Mouse (Mus musculus): ENCODE measurements at regions not wholly inside any gene's neighbourhood (a gene's known extent, or its start where the extent isn't known, plus 50 kb on each side); places are given as distances from the start of the nearest gene placed in this dataset.
"Not testable (repeated sequence)": the region's sequence is repeated elsewhere in the genome, so short reads cannot be mapped to it uniquely, and the experiment has no call there.

DNA sequence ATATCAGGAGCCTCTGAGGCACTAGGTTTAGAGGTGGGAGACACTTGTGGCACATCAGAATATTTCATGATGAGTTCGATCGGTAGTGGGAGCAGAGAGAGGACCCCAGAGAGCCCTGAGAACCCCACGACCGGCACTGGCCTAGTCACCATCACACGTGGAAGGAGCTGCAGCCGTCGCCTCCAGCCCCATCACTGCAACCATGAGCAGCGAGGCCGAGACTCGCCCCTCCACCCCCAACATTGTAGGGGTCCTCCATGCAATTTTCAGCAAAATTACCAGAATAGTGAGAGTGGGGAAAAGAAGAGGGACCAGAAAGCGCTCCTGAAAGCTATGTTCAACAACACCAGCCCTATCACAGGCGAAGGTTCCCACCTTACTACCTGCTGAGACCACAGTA, 297.0 kb downstream of the Edem1 start:
- no peak for DNase-seq (ENCODE audit: low read depth, low spot score)

DNA sequence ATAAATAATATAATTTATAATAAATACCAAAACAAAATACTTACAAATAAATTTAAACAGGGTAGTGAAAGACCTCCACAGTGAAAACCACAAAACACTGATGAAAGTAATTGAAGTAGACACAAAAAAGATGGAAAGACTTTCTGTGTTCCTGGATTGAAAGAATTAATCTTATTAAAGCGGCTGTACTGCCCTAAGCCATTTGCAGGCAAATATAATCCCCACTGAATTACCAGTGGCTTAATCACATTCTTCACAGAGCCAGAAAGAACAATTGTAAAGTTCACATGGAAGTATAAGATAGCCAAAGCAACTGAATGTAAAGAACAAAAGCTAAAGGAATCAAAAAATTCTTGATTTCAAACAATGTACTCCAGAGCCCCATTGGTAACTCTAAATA, 298.8 kb downstream of the Edem1 start:
- no peak for DNase-seq (ENCODE audit: low read depth, low spot score)

DNA sequence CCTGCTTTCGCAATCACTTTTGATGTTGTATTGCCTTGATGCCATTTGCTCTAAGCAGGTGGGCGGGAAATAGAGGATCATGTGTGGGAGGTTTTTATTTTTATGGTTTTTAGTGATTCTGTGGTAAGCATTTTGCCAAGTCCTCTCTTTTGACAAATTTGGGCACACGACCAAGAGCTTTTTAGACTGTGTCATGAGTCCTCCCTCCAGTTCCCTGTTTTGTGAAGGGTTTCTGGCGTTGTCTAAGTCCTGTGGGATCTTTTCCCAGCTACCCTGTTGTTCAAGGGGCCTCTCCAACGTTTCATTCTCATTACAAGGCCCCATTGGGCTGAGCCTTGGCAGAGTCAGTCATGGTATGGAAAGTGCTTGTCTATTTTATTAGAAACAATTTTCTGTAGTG, 317.7 kb downstream of the Edem1 start:
- peak; percentile 10 for DNase-seq (ENCODE audit: low read depth, low spot score)

DNA sequence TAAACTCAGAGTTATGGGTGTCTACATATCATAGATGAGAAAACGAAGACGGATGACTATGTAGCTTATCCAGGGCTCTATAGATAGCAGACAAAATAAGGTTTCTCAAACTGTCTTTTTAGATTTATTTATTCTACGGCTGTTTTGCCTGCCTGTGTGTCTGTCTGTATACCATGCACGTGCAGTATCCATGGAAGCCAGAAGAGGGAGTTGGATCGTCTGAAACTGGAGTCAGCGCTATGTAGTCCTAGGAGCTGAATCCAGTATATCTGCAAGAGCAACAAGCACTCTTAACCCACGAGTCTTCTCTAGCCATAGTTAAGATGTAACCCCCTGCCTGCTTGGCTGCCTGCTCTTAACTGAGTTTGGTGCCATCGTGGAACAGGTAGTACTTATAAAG, 320.6 kb downstream of the Edem1 start:
- DNase-seq (ENCODE audit: low read depth, low spot score), result no peak

DNA sequence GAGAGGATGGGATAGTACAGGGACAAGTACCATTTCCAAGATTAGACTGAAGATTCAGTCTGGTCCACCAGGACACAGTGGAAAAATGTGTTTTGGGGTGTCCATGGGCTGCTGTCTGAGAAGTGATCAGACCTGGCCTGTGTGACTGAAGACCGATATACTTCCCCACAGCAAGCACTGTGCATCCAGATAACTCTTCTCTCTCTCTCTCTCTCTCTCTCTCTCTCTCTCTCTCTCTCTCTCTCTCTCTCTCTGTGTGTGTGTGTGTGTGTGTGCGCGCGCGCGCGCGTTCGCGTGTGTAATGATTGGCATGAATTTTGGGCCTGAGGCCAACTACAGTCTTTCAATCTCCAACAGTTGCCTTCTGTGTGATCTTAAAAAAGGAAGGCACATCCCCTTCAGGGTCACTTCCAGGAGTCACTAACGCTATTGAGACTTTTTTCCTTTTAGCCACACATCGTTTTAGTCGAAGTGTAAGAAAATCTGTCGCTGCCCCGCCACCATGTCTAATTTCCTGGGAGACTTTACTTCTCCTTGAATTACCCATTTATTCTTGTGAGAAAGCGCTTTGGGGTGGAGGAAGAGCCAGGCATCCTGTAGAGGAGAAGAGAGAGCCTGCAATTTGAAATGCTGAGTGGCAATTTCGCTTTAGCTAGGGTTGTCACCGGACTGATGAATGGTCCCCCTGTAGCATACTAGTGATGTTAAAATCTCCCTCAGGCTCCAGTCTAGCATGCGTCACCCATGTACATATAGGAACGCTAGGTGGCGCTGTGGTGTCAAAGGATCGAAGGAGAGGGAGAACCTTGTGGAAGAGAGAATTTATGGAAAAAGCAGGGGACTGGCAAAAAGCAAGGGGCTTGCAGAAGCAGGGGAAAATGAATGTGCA, 321.8 kb downstream of the Edem1 start:
- peak; percentile 96 for DNase-seq (ENCODE audit: low read depth, low spot score)

DNA sequence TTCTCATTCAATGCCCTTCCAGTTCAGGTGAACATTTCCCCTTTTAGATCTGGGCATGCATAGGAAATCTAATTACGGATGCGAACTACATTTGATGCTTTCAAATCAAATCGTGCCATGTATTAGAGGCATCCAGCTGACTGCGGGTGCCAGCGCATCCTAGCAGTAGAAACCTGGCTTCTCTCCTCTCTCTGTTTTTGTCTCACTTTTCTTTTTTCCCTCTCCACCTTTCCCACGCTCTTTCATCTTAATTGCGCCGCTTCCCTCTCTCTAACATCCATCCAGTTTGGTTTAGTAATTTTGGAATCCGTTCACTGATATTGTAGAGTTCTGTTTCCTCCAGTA, 322.4 kb downstream of the Edem1 start:
- DNase-seq (ENCODE audit: low read depth, low spot score), result peak; percentile 20

DNA sequence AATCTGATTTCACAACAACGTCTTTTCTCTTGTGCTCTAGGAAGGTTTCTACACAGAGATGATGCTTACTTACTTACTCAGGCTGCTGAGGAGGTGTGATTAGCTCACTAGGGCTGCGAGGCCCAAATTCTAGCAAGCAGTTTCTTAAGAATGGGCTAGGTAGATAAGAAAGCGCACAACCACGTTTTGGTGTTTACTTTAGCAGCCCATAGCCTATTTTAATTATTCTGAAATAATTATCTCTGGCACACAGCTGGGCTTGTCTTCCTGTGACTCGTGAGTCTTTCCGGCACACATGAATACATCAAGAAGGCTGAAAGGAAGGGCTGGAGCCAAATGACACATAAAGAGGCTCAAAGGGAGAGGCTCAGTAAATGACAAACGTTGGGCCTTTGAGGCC, 325.2 kb downstream of the Edem1 start:
- no peak for DNase-seq (ENCODE audit: low read depth, low spot score)

DNA sequence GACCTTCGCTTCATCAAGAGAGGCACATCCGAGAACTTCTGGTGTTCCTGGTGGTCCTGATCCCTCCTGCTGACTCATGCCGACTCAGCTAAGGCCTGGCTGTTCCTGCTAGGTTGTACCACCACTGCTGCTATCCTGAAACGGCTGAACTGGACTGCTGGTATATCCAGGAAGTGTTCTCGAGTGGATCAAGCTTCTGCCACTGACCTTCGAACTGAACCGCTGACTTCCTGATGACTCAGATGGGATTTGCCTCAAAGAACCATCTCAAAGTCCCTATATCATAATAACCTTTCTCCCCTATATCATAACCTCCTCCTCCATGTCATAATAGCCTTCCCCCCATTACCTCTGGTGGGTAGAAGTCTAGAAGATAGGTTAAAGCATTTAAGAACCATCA, 331.1 kb downstream of the Edem1 start:
- DNase-seq (ENCODE audit: low read depth, low spot score), result no peak

DNA sequence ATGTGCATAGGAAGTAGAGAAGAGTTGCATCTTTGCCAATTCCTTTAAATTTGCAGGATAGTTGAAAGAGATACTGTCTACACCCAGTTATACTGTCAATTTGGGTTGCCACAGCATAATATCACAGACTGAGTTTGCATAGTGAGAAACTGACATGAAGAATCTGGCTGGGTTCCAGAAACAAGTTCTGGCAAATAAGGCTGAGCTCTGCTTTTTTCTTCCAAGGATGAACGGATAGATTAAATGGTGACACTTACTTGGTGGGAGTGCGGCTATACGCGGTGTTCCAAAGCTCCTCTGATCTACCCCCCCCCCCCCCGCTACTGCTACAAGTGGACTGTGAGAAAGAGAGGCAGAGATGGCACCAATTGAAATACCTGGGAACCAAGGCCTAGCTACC, 339.0 kb downstream of the Edem1 start:
- DNase-seq (ENCODE audit: low read depth, low spot score), result no peak

DNA sequence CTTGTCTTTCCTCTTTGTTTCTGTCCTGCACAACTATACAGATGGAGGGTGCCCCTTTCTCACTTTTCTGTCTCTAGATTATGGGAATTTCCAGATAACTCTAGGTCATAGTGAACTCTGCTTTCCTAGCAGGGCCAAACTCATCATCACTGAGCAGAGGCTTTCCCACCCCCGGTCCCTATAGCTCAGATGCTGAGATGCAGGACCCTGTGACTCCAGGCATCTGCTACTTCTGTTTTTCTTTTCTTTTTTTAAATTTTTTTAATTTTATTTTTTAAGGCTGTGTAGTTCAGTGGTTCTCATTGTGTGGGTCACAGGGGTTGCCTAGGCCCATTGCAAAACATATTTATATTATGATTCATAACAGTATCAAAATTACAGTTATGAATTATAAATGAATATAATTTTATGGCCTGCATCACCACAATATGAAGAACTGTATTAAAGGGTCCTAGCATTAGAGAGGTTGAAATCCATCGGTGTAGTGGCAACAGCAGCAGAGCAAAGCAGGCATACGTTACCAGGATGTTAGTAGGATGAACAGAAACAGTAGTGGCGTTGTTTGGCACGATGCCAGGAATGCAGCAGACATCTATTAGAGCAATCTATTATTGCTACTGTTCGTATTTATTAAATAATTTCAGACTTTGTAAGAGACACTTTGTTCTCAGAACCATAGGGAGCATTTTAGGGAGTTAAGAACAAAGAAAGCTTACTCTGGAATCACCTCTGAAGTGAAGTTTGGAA, 343.8 kb downstream of the Edem1 start:
- DNase-seq (ENCODE audit: low read depth, low spot score), result peak; percentile 25

DNA sequence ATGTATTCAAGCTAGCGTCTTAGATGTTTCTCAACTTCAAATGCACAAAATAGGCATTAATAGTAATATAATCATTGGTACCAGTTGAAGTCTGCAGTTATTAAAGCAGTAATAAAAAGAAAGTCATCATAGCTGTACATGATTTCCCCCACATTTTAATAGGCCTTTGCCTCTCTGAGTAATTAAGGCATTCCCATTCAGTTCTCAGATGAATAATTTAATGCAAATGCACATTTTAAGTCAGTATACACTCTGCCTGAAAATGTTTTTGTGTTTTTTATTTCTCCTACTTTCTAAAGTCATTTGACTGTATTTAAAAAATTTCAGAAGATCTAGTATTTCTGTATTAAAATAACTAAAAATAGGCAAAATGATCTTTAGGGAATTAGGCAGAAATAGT, 344.6 kb downstream of the Edem1 start:
- no peak for DNase-seq (ENCODE audit: low read depth, low spot score)

DNA sequence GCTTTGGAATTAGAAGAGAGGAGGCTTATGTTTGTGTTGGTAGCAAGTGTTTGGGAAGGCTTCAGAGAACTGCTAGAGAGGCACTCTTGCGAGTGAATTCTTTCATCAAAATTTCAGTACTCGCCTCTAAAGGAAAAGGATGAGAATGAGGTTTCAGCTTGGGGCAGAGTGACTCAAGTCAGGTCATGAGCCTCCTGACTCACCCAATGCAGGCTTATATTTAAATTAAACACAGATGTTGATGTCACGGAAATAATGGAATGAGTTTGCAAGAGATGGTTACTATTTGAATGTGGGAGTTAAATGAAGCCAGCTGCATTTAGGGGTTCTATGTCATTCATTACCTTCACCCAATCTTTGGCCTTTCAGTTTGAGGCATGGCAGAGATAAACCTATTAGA, 348.4 kb downstream of the Edem1 start:
- DNase-seq (ENCODE audit: low read depth, low spot score), result peak; percentile 96

DNA sequence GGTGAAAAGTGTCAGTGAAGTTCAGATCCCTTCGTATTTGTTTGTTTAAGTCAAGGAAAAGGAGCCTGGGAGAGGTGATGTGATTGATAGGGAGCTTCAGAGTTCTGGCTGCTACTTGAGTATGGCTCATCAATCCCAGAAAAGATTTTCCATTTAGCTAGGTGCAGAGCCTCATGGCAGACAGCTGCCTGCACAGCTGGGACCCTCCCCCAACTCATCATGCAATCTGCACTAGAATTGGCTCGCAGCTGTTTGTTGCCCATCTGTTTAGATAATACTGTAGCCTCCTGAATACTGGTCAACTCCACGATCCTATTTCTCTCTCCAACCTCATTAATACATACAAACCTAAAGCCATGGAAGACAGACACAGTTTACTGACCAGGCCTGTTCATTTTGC, 354.4 kb downstream of the Edem1 start:
- DNase-seq (ENCODE audit: low read depth, low spot score), result no peak

DNA sequence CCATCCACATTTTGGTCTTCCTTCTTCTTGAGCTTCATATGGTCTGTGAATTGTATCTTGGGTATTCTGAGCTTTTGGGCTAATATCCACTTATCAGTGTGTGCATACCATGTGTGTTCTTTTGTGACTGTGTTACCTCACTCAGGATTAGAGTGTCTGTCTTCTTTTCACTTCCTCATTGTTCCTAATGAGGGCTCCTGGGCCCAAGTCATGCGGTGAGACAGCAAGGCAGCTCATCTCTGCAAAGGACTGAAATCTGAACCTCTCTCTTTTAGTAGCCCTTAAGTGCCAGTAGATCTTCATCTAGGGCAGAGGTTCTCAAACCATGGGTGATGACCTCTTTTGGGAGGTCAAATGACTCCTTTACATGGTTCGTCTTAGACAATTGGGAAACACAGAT, 364.6 kb downstream of the Edem1 start:
- DNase-seq (ENCODE audit: low read depth, low spot score), result not testable (repeated sequence)

DNA sequence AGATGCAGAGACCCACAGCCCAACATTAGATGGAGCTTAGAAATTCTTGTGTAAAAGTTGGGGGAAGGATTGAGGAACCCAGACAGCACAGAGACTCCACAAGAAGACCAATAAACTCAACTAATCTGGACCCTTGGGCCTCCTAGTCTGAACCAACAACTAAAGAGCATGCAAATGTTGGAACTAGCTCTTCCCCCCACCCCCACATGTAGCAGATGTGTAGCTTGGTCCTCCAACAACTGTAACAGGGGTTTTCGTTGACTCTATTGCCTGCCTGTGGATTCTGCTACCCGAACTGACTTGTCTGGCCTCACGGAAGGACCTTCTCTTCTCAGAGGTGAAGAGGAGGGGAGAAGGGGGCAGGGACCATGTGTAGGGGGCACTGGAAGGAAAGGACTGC, 365.2 kb downstream of the Edem1 start:
- DNase-seq (ENCODE audit: low read depth, low spot score), result no peak

DNA sequence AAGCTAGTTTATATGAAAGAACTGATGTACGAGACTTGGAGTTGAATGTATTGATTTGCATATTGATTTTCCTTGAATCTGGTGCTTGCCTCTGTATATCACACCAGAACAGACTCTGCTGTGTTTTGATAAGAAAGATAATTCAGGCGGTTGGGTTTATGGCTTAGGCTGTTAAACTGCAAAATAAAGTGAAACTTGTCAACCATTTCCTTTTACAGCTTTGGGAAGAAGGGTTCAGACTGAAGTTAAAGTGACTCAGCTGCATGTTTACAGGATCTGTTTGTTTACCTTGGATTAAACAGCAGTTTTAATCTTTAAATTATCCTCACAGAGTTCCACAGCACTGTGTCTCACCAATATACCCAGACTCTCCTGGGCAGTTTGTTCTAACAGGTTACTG, 381.3 kb downstream of the Edem1 start:
- peak; percentile 6 for DNase-seq (ENCODE audit: low read depth, low spot score)

DNA sequence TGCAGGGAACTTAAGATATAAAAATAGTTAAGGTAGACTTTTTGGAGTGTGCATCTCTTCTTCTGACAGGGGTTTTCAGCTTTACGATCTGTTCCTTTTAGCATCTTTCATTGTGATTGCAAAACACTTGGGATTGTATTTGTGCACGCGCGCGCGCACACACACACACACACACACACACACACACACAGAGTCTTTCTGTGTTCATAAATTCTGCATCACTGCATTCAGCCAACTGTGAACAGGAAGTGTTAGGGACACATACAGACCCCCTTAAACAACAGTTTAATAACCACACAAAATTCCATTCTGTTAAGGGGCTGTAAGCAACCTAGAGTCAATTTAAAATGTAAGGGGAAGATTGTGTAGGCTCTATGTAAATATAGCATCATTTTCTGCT, 401.9 kb downstream of the Edem1 start:
- no peak for DNase-seq (ENCODE audit: low read depth, low spot score)

DNA sequence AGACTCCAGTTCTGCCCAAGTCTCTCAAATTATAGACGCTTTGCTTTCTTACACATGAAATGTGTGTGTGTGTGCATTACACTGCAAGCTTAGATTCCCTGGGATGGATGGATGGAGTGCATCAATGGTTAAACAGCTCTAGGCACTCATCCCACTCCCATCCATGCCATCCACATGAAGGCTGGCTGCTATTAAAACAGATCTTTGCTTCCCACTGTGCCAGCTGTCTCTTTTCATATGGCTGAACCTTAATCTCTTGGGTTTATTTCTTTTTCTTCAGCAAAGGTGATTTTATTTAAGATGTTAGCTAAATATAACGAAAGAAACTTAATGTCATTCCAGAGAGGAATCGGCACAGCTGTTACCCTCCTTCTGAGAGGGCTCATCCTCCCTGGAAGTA, 405.0 kb downstream of the Edem1 start:
- DNase-seq (ENCODE audit: low read depth, low spot score), result no peak

DNA sequence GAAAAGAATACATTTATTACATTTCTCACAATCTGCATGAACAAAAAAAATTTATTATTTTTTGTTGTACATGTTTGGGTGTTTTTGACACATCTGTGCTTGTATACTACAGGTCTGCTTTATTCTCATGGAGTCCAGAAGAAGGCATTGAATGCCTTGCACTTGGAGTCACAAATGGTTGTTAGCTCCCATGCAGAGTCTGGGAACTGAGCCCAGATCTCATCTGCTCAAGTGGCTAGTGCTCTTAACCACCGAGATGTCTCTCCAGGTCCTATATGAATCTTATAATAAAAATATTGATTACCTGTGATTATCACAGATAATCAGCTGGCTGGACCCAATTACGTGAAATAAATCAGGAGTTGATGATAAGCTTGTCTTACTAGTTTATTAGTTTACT, 417.2 kb downstream of the Edem1 start:
- no peak for DNase-seq (ENCODE audit: low read depth, low spot score)

DNA sequence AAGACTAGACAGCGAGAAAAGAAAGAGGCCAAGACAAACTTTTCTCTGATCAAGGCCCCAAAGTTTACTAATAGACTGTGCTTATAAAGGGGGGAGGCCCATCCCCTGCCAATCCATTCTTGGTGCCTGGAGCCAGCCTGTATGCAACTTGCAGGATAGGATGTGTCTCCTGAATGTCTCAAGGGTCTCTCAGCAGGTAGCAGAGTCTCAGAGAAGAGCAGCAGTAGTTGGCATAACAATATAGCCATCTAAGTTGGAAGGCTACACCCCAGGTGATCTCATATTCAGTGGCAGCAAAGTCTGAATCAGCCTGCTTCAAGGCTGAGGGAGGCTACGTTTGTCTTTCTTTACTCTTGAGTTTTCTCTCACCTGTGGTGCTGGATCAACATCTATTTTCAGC, 418.1 kb downstream of the Edem1 start:
- DNase-seq (ENCODE audit: low read depth, low spot score), result not testable (repeated sequence)

All from 3T3-L1 (cell line).